Mouse (Mus musculus) CD4-positive, CD25-positive, alpha-beta regulatory T cell, adult 4 months (primary cell): Measurements from ENCODE around the gene Papolb. TPM values are rescaled to one million over a fixed set of nuclear protein-coding genes. Genes with fewer than 3 reads are reported as not detected.

Source experiments
- polyA plus RNA-seq, 2 experiments: library from polyadenylated mRNA; unstranded; fragments of 100-300 nt; shearing (Covaris generic); gene quantifications; one replicate each; pipeline ENCODE4 v1.2.1; 2017

The Papolb gene
- polyA plus RNA-seq, 2 experiments from 2014 or later: not detected

Other genes starting within 250 kb of the Papolb start
- gene Foxk1, start 128.6 kb downstream of the Papolb start, polyA plus RNA-seq: 10 to 100 TPM in 1 of 2 experiments, 1 to 10 TPM in 1; 8.2 to 13.2 TPM
- 10 to 100 TPM; 19.5 to 28.9 TPM for gene Ap5z1, start 66.1 kb downstream of the Papolb start, polyA plus RNA-seq
- not detected for gene Radil, start 21.0 kb upstream of the Papolb start, polyA plus RNA-seq
- gene Mmd2, start 78.7 kb upstream of the Papolb start, polyA plus RNA-seq: not detected
- 10 to 100 TPM; 17.2 to 20.1 TPM for gene Wipi2, start 97.6 kb upstream of the Papolb start, polyA plus RNA-seq
- under 1 TPM in 1 of 2 experiments, not detected in 1; 0.11 TPM for gene Slc29a4, start 162.4 kb upstream of the Papolb start, polyA plus RNA-seq